Mouse (Mus musculus): ENCODE data around the gene Atp13a3. TPM values are rescaled to one million over a fixed set of nuclear protein-coding genes. Genes with fewer than 3 reads are reported as not detected.

Atp13a3 gene
- polyA plus RNA-seq, 1 experiment from 2014 or later = 14.4 TPM

- no peaks in the 10 kb centered on the region for H3K9me3 ChIP-seq
- no peaks in the 10 kb centered on the region for H3K36me3 ChIP-seq
- no peak overlapping the region for H3K9ac ChIP-seq (replicated peaks)
- H3K4me1 ChIP-seq (replicated peaks) = peaks cover 42% of the 10 kb centered on the region
- ATAC-seq (ENCODE audit: insufficient number of reproducible peaks, insufficient read depth, low FRiP score, low TSS enrichment, low read depth) = no peak
- no peak overlapping the region for H3K4me3 ChIP-seq (replicated peaks)
- no peak overlapping the region for H3K27ac ChIP-seq
- H3K4me2 ChIP-seq = no peak overlapping the region
- no peaks in the 10 kb centered on the region; the same call in 1 of the 2 replicates for H3K27me3 ChIP-seq
- WGBS = 87% methylated on average over 15 of the region's 15 CpGs
Observed at GRCm38 (mm10) chr16:30275558-30276340, 130.0 kb downstream of the Atp13a3 start.

GRCm38 (mm10) chr16:30273065-30273464 lies 132.7 kb downstream of the Atp13a3 start:
- no peaks in the 10 kb centered on the region for H3K36me3 ChIP-seq
- H3K27ac ChIP-seq = no peak overlapping the region
- H3K4me1 ChIP-seq (replicated peaks) = peaks cover 30% of the 10 kb centered on the region
- H3K9me3 ChIP-seq = no peaks in the 10 kb centered on the region
- no peaks in the 10 kb centered on the region; the same call in 1 of the 2 replicates for H3K27me3 ChIP-seq
- no peak overlapping the region for H3K9ac ChIP-seq (replicated peaks)
- WGBS = 96% methylated on average over 8 of the region's 8 CpGs
- H3K4me3 ChIP-seq (replicated peaks) = no peak overlapping the region
- ATAC-seq (ENCODE audit: insufficient number of reproducible peaks, insufficient read depth, low FRiP score, low TSS enrichment, low read depth) = no peak
- no peak overlapping the region for H3K4me2 ChIP-seq

DNA sequence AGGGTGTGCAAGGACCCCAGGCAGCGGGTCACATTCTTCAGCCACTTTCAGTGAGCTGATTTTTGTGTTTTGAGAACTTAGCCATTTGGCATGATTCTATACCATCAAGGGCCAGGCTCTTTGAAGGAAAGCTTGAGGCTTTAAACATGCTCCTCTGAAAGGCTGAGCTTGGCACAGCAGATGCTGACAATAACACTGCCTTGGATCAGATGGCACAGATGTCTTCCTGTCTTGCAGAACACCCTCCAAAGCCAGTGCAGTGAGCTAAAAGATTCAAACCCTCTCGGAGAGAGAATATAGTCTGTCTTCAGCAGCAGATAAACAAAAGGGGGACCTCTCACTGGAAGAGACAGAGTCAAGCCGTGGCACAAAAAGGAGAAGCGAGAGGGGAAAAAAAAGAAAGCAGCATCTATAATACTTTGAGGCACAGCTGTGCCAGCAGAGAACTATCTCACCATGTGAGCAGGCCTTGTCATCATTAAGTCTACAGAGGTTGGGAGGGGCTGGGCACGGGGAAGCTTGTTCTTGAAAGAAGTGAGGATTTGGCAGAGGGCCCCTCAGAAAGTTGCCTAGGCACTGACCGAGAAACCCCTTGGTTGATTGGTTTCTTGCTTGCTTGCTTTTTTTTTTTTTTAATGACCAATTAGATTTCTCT lies 133.7 kb downstream of the Atp13a3 start:
- Histone ChIP-seq H3K36me3 (no peaks in the 10 kb centered on the region), H3K27me3 (no peaks in the 10 kb centered on the region), H3K4me1 (replicated peaks) (peaks cover 24% of the 10 kb centered on the region), H3K27ac (peak overlapping the region; percentile 81), H3K9ac (replicated peaks) (no peak overlapping the region), H3K9me3 (no peaks in the 10 kb centered on the region), H3K4me2 (no peak overlapping the region), H3K4me3 (replicated peaks) (no peak overlapping the region)
- 69% methylated on average over 6 of the region's 6 CpGs for WGBS
- no peak for ATAC-seq (ENCODE audit: insufficient number of reproducible peaks, insufficient read depth, low FRiP score, low TSS enrichment, low read depth)

DNA sequence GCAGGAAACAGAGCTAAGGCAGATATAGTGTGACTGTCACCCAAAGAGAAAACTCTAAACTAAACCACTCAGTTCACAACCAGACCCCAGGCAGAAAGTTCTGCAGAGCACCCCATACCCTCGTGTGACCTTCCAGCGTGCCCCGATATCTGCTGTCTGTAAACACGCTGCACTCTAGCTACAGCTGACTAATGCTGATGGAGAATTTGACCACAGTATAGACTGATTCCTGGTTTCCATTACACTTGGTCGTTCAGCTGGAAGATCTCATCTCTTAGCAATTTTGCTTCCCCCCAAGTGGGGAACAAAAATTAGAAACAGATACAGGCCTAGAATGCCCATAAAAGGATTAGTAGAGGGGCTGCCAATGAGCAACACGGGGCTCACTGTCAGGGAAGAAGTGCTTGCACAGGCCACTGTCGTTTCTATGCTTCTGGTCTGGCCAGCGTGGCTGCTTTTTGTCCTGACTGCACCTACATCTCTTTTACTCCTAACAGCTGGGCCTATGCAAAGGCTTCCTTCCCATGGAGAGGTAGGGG lies 134.5 kb downstream of the Atp13a3 start:
- no peak overlapping the region for H3K4me2 ChIP-seq
- peak overlapping the region; percentile 81 for H3K27ac ChIP-seq
- peaks cover 24% of the 10 kb centered on the region for H3K4me1 ChIP-seq (replicated peaks)
- 36% methylated on average over 8 of the region's 8 CpGs for WGBS
- no peak overlapping the region for H3K4me3 ChIP-seq (replicated peaks)
- no peaks in the 10 kb centered on the region for H3K9me3 ChIP-seq
- ATAC-seq (ENCODE audit: insufficient number of reproducible peaks, insufficient read depth, low FRiP score, low TSS enrichment, low read depth) = no peak
- no peaks in the 10 kb centered on the region for H3K36me3 ChIP-seq
- H3K9ac ChIP-seq (replicated peaks) = no peak overlapping the region
- no peaks in the 10 kb centered on the region for H3K27me3 ChIP-seq

GRCm38 (mm10) chr16:30267359-30267758 lies 138.4 kb downstream of the Atp13a3 start, which contains the start of gene Cpn2:
Gene Cpn2 (minus strand): TSS chr16:30267499.
- Histone ChIP-seq H3K4me2 (no peak within 1 kb of the TSS), H3K9ac (replicated peaks) (no peak within 1 kb of the TSS), H3K4me1 (replicated peaks) (peaks cover 16% of the 10 kb centered on the region), H3K27ac (no peak within 1 kb of the TSS), H3K27me3 (no peaks in the 10 kb centered on the region), H3K36me3 (no peaks in the 10 kb centered on the region), H3K9me3 (no peaks in the 10 kb centered on the region), H3K4me3 (replicated peaks) (no peak within 1 kb of the TSS)
- no peak for ATAC-seq (ENCODE audit: insufficient number of reproducible peaks, insufficient read depth, low FRiP score, low TSS enrichment, low read depth)
- 67% methylated on average over 5 of the region's 5 CpGs for WGBS

DNA sequence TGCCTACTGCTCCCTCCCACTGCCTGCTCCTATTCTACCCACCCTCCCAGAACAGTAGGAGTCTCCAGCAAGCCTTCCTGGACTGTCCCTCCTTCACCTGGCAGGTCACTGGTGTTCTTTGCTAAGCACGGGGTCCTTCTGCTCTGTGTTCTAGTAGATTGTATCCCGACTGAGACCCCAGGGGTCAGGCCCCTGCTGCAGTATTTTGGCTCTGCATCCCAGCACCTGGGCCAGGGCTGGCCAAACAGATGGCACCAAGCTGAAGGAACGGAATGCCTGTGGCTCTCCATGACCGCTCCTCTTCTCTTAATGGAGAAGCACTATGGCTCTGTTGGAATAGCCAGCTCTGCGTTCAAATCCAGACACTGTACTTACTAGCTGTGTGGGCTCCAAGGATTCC lies 139.2 kb downstream of the Atp13a3 start:
- no peak overlapping the region for H3K27ac ChIP-seq
- H3K4me2 ChIP-seq = no peak overlapping the region
- WGBS = 79% methylated on average over 5 of the region's 5 CpGs
- no peak for ATAC-seq (ENCODE audit: insufficient number of reproducible peaks, insufficient read depth, low FRiP score, low TSS enrichment, low read depth)
- peaks cover 9% of the 10 kb centered on the region for H3K4me1 ChIP-seq (replicated peaks)
- H3K9me3 ChIP-seq = no peaks in the 10 kb centered on the region
- no peak overlapping the region for H3K9ac ChIP-seq (replicated peaks)
- no peaks in the 10 kb centered on the region for H3K27me3 ChIP-seq
- H3K36me3 ChIP-seq = no peaks in the 10 kb centered on the region
- H3K4me3 ChIP-seq (replicated peaks) = no peak overlapping the region

- no peaks in the 10 kb centered on the region for H3K36me3 ChIP-seq
- ATAC-seq (ENCODE audit: insufficient number of reproducible peaks, insufficient read depth, low FRiP score, low TSS enrichment, low read depth) = no peak
- WGBS = 63% methylated on average over 4 of the region's 4 CpGs
Observed at GRCm38 (mm10) chr16:30265611-30266010, 140.2 kb downstream of the Atp13a3 start.

DNA sequence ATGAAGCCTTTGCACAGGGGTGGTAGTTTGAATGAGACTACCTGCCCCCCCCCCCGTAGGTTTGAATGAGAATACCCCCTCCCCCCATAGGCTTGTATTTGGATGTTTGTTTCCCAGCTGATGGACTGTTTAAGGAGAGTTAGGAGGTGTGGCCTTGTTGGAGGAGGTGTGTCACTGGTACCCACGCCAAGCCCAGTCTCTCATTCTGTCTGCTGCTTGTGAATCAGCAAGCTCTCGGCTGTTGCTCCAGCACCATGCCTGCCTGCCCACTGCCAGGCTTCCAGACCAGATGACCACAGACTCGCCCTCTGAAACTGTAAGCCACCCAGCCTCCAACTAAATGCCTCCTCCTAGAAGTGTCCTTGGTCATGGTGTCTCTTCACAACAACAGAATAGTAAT lies 142.6 kb downstream of the Atp13a3 start:
- H3K36me3 ChIP-seq = no peaks in the 10 kb centered on the region
- no peak for ATAC-seq (ENCODE audit: insufficient number of reproducible peaks, insufficient read depth, low FRiP score, low TSS enrichment, low read depth)

More at GRCm38 (mm10) chr16:30265611-30266010, 140.2 kb downstream of the Atp13a3 start:
- H3K27me3 ChIP-seq = no peaks in the 10 kb centered on the region
- no peak overlapping the region for H3K9ac ChIP-seq (replicated peaks)
- H3K27ac ChIP-seq = no peak overlapping the region
- H3K4me2 ChIP-seq = no peak overlapping the region
- no peak overlapping the region for H3K4me3 ChIP-seq (replicated peaks)
- H3K9me3 ChIP-seq = no peaks in the 10 kb centered on the region
- H3K4me1 ChIP-seq (replicated peaks) = no peaks in the 10 kb centered on the region

DNA sequence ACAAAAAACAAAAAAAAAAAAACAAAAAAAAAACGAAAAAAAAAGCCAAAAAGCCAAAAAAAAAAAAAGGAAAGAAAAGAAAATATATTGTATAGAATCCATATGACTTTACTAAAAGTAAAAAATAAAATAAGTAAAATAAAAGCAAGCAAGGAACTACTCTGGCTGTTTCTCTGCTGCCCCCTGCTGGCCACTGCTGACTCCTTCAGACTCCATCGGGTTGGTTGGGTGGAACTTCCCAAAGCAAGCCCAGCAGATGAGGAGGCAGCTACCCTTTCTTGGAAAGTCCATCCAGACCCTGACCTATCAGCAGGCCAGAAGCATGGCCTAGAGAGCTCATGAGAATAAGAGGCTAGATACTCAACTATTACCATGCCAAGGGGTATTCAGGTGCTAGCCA lies 143.1 kb downstream of the Atp13a3 start:
- Histone ChIP-seq H3K9ac (replicated peaks) (no peak overlapping the region), H3K36me3 (no peaks in the 10 kb centered on the region), H3K4me2 (no peak overlapping the region), H3K27me3 (no peaks in the 10 kb centered on the region), H3K4me3 (replicated peaks) (no peak overlapping the region), H3K27ac (no peak overlapping the region), H3K9me3 (no peaks in the 10 kb centered on the region), H3K4me1 (replicated peaks) (no peaks in the 10 kb centered on the region)
- WGBS = 0% methylated on average over 2 of the region's 2 CpGs
- no peak for ATAC-seq (ENCODE audit: insufficient number of reproducible peaks, insufficient read depth, low FRiP score, low TSS enrichment, low read depth)

More for the DNA sequence above, 142.6 kb downstream of the Atp13a3 start:
- no peak overlapping the region for H3K27ac ChIP-seq
- H3K4me2 ChIP-seq = no peak overlapping the region
- H3K9ac ChIP-seq (replicated peaks) = no peak overlapping the region
- WGBS = 57% methylated on average over 4 of the region's 4 CpGs
- no peak overlapping the region for H3K4me3 ChIP-seq (replicated peaks)
- no peaks in the 10 kb centered on the region for H3K9me3 ChIP-seq
- no peaks in the 10 kb centered on the region for H3K4me1 ChIP-seq (replicated peaks)
- no peaks in the 10 kb centered on the region for H3K27me3 ChIP-seq
